Mouse (Mus musculus): Measurements from ENCODE around the gene Ece2. TPM values are rescaled to one million over a fixed set of nuclear protein-coding genes. Genes with fewer than 3 reads are reported as not detected.

Ece2 gene
- polyA plus RNA-seq, 2 experiments = 0.04 to 0.08 TPM

DNA sequence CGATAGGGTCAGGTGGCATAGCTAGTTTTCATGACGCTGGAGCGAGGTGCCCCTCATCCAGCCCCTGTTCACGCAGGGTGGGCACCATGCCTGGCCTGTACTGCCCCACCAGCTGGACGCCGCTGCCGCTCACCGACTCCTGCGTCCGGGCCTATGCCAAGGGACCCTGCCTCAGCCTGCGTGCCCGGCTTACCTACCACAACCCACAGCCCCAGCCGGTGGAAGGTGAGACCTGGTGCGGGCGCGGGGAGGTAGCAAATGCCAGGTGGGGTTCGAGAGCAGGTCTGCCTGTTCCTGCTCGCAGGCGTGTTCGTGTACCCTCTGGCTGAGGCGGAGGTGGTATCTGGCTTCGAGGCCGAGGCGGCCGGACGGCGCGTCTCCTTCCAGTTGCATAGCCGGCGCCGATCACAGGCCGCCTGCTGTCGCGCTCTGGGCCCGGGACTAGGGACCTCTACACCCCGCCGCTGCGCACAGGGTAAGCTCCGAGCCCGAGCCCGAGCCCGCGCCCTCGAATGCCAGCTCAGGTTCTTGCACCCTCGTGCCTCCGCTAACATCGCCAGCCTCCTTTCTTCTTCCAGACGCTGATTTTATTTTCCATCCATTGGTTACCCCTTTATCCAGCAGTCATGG is 38.4 kb upstream of the Ece2 start:
- no peak overlapping the region; a peak in 1 of 4 replicates for H3K4me3 ChIP-seq (ENCODE audit: insufficient read depth in 1 of 2, low read depth in 2 of 2, low read length in 2 of 2)
- no peak for ATAC-seq (ENCODE audit: insufficient read depth)
- H3K27ac ChIP-seq = no peak overlapping the region
- H3K9ac ChIP-seq (replicated peaks) = no peak overlapping the region
- TF ChIP-seq EP300 (IDR thresholded peaks at IDR 0.05; ENCODE audit: low read depth) = no peak
- TF ChIP-seq CTCF (IDR thresholded peaks at IDR 0.05; ENCODE audit: low read depth) = no peak
- H3K4me1 ChIP-seq (replicated peaks; ENCODE audit: control insufficient read depth in 2 of 2, insufficient read depth in 2 of 2, low read length in 1 of 2) = peaks cover 13 to 20% of the 10 kb centered on the region in 2 experiments
- no peaks in the 10 kb centered on the region for H3K9me3 ChIP-seq (ENCODE audit: control insufficient read depth, low read length)
- no peaks in the 10 kb centered on the region for H3K36me3 ChIP-seq (replicated peaks; ENCODE audit: control insufficient read depth, insufficient read depth, low read depth)
- H3K4me2 ChIP-seq (ENCODE audit: low read depth) = peak overlapping the region; percentile 60
- DNase-seq (ENCODE audit: low read depth in 3 of 3, low spot score in 3 of 3) = no peak
- H3K27me3 ChIP-seq (ENCODE audit: control insufficient read depth, insufficient read depth, low read length) = peaks cover 63% of the 10 kb centered on the region
- WGBS (ENCODE audit: insufficient replicate concordance) = 5% methylated on average over 48 of the region's 48 CpGs

DNA sequence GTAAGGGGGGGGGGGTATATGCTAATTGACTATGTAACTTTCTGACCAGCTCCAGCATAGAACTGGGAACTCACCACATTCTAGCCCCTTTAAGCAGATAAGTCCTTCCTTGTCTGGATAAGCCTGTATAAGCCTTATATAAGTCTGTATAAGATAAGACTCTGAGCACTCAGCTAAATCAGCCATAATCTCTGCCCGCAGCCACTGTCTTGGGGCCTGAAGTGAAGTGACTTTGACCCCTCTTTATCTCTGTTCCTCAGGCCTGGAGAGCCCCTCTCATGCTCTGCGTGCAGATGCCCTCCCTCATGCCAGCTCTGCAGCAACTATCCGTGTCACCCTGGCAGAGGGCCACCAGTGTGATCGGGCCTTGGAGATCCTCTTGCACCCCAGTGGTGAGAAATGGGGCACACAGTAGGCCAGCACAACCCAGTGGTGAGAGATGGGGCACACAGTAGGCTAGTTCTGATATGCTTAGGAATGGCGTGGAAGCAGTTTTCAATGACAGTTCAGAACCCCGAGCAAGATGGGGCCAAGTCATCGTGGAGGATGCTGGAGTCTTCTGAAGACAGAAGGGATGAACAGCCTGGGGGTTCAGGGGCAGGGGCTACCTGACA is 34.5 kb upstream of the Ece2 start:
- no peak overlapping the region for H3K9ac ChIP-seq (replicated peaks)
- 24% methylated on average over 7 of the region's 7 CpGs for WGBS (ENCODE audit: insufficient replicate concordance)
- no peaks in the 10 kb centered on the region for H3K36me3 ChIP-seq (replicated peaks; ENCODE audit: control insufficient read depth, insufficient read depth, low read depth)
- H3K4me2 ChIP-seq (ENCODE audit: low read depth) = peak overlapping the region; percentile 49
- DNase-seq (ENCODE audit: low read depth in 3 of 3, low spot score in 3 of 3) = peak; percentile 44 to 59 (median 49)
- no peaks in the 10 kb centered on the region for H3K9me3 ChIP-seq (ENCODE audit: control insufficient read depth, low read length)
- peak overlapping the region; percentile 10; the same call in 1 of the 2 replicates for H3K27ac ChIP-seq
- TF ChIP-seq EP300 (IDR thresholded peaks at IDR 0.05; ENCODE audit: low read depth) = peak; percentile 84
- 0 out of 2 replicates have a peak, but pooled peaks have one; percentile 4 for TF ChIP-seq CTCF (IDR thresholded peaks at IDR 0.05; ENCODE audit: low read depth)
- no peak overlapping the region for H3K4me3 ChIP-seq (ENCODE audit: insufficient read depth in 1 of 2, low read depth in 2 of 2, low read length in 2 of 2)
- ATAC-seq (ENCODE audit: insufficient read depth) = peak; percentile 90
- peaks cover 14 to 19% of the 10 kb centered on the region in 2 experiments for H3K4me1 ChIP-seq (replicated peaks; ENCODE audit: control insufficient read depth in 2 of 2, insufficient read depth in 2 of 2, low read length in 1 of 2)
- H3K27me3 ChIP-seq (ENCODE audit: control insufficient read depth, insufficient read depth, low read length) = peaks cover 38% of the 10 kb centered on the region

DNA sequence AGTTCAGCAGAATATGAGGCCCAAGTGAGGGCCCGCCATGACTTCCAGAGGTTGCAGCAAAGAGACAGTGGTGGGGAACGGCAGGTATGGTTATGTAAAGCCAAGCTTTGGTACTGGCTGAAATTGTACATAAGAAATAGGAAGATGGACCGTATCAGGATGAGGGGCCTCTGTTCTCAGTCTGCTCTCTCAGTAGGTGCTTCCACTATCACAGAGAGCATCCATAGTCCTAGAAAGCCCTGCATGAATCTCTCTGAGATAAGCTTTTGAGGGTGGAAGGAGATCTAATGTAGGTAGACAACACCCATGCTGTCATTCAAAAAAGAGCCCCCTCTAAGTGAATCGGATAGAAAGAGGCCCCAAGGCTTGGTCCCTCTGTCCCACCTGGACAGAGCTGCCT is 33.9 kb upstream of the Ece2 start:
- H3K9me3 ChIP-seq (ENCODE audit: control insufficient read depth, low read length) = no peaks in the 10 kb centered on the region
- TF ChIP-seq EP300 (IDR thresholded peaks at IDR 0.05; ENCODE audit: low read depth) (peak; percentile 36), CTCF (IDR thresholded peaks at IDR 0.05; ENCODE audit: low read depth) (no peak)
- ATAC-seq (ENCODE audit: insufficient read depth) (peak; percentile 50; the same call in 1 of the 2 replicates), DNase-seq (ENCODE audit: low read depth in 3 of 3, low spot score in 3 of 3) (no peak)
- H3K4me1 ChIP-seq (replicated peaks; ENCODE audit: control insufficient read depth in 2 of 2, insufficient read depth in 2 of 2, low read length in 1 of 2) = peaks cover 12 to 15% of the 10 kb centered on the region in 2 experiments
- no peaks in the 10 kb centered on the region for H3K36me3 ChIP-seq (replicated peaks; ENCODE audit: control insufficient read depth, insufficient read depth, low read depth)
- H3K9ac ChIP-seq (replicated peaks) = no peak overlapping the region
- no peak overlapping the region for H3K4me3 ChIP-seq (ENCODE audit: insufficient read depth in 1 of 2, low read depth in 2 of 2, low read length in 2 of 2)
- H3K27me3 ChIP-seq (ENCODE audit: control insufficient read depth, insufficient read depth, low read length) = peaks cover 33% of the 10 kb centered on the region
- 35% methylated on average over 4 of the region's 4 CpGs for WGBS (ENCODE audit: insufficient replicate concordance)
- peak overlapping the region; percentile 49 for H3K4me2 ChIP-seq (ENCODE audit: low read depth)
- no peak overlapping the region; the same call in 1 of the 2 replicates for H3K27ac ChIP-seq

DNA sequence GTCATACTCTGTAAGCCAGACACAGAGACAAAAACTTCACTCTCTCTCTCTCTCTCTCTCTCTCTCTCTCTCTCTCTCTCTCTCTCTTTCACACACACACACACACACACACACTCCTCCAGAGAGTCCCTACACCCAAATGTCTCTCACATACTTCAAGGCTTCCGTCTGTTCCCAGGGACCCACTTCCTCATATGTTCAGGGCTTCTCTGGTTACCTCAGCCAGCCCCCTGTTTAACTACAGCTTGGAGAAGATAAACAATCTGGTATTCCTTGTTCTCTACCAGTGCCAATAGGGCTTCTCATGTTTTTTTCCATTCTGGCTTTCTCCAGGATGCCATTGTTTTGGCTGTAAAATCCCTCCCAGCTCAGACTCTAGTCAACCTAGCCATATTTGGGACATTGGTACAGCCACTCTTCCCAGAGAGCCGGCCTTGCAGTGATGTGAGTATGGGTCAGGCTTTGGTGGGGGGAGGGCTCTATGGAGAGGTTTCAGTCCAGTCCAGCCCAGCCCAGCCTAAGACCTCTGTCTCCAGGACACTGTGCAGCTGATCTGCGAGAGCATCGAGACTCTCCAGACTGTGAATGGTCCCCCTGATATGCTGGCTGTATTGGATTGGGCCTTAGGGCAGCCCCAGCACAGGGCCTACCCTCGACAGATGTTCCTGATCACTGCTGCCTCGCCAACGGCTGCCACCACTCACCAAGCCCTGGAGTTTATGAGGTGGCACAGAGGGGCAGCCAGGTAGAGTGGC is 32.8 kb upstream of the Ece2 start:
- H3K4me2 ChIP-seq (ENCODE audit: low read depth) = no peak overlapping the region
- no peaks in the 10 kb centered on the region for H3K36me3 ChIP-seq (replicated peaks; ENCODE audit: control insufficient read depth, insufficient read depth, low read depth)
- H3K4me1 ChIP-seq (replicated peaks; ENCODE audit: control insufficient read depth in 2 of 2, insufficient read depth in 2 of 2, low read length in 1 of 2) = peaks cover 12 to 15% of the 10 kb centered on the region in 2 experiments
- ATAC-seq (ENCODE audit: insufficient read depth) (no peak), DNase-seq (ENCODE audit: low read depth in 3 of 3, low spot score in 3 of 3) (no peak)
- no peak overlapping the region for H3K27ac ChIP-seq
- no peaks in the 10 kb centered on the region for H3K9me3 ChIP-seq (ENCODE audit: control insufficient read depth, low read length)
- no peak overlapping the region for H3K4me3 ChIP-seq (ENCODE audit: insufficient read depth in 1 of 2, low read depth in 2 of 2, low read length in 2 of 2)
- 39% methylated on average over 7 of the region's 7 CpGs for WGBS (ENCODE audit: insufficient replicate concordance)
- TF ChIP-seq EP300 (IDR thresholded peaks at IDR 0.05; ENCODE audit: low read depth) = no peak
- no peak for TF ChIP-seq CTCF (IDR thresholded peaks at IDR 0.05; ENCODE audit: low read depth)
- H3K27me3 ChIP-seq (ENCODE audit: control insufficient read depth, insufficient read depth, low read length) = peaks cover 21% of the 10 kb centered on the region
- H3K9ac ChIP-seq (replicated peaks) = no peak overlapping the region

DNA sequence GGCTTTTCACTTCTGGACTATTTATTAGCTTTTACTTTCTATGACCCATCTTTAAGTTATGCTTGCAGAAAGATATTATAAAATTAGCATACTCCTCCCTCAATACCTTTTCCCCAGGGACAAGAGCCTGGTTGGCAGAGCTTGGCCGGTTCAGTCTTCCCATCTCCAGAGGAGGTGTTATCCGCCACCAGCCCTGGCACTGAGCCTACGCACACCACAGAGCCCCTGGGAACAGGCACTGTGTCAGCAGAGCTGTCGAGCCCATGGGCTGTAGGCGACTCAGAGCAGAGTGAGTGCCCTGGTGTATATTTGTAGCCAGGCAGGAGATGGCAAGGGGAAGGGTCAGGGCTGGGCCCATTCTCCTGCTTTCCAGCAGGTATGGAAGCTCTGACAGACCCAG is 29.1 kb upstream of the Ece2 start:
- no peak for TF ChIP-seq CTCF (IDR thresholded peaks at IDR 0.05; ENCODE audit: low read depth)
- TF ChIP-seq EP300 (IDR thresholded peaks at IDR 0.05; ENCODE audit: low read depth) = no peak
- peaks cover 7 to 9% of the 10 kb centered on the region in 2 experiments for H3K4me1 ChIP-seq (replicated peaks; ENCODE audit: control insufficient read depth in 2 of 2, insufficient read depth in 2 of 2, low read length in 1 of 2)
- no peak overlapping the region for H3K4me2 ChIP-seq (ENCODE audit: low read depth)
- H3K4me3 ChIP-seq (ENCODE audit: insufficient read depth in 1 of 2, low read depth in 2 of 2, low read length in 2 of 2) = no peak overlapping the region
- H3K27ac ChIP-seq = no peak overlapping the region
- no peak overlapping the region for H3K9ac ChIP-seq (replicated peaks)
- no peaks in the 10 kb centered on the region; the same call in none of the 2 replicates for H3K36me3 ChIP-seq (replicated peaks; ENCODE audit: control insufficient read depth, insufficient read depth, low read depth)
- no peaks in the 10 kb centered on the region for H3K9me3 ChIP-seq (ENCODE audit: control insufficient read depth, low read length)
- DNase-seq (ENCODE audit: low read depth in 3 of 3, low spot score in 3 of 3) = no peak
- WGBS (ENCODE audit: insufficient replicate concordance) = 67% methylated on average over 5 of the region's 5 CpGs
- ATAC-seq (ENCODE audit: insufficient read depth) = no peak
- no peaks in the 10 kb centered on the region for H3K27me3 ChIP-seq (ENCODE audit: control insufficient read depth, insufficient read depth, low read length)
